Mouse (Mus musculus) olfactory bulb, adult 2 months (tissue): ENCODE measurements around the gene Ndufa13. TPM values are rescaled to one million over a fixed set of nuclear protein-coding genes. Genes with fewer than 3 reads are reported as not detected.

Source experiments
- H3K27ac ChIP-seq: fragments of 200-500 bp; 2 replicates; pipeline ENCODE4 v1.5.1; 2012; ENCODE audit warnings: low read depth, low read length; ENCODE audit not compliant: insufficient read depth
- H3K4me1 ChIP-seq: fragments of 200-500 bp; 2 replicates; pipeline ENCODE4 v1.6.1; 2012; ENCODE audit warnings: low read length; ENCODE audit not compliant: control insufficient read depth, insufficient read depth
- H3K4me3 ChIP-seq: fragments of 200-500 bp; 2 replicates; pipeline ENCODE4 v1.5.1; 2012; ENCODE audit warnings: mild to moderate bottlenecking, low read depth, low read length, moderate library complexity; ENCODE audit not compliant: insufficient read depth
- CTCF ChIP-seq: fragments of 200-500 bp; IDR thresholded peaks from 2 replicates; pipeline ENCODE4 v1.5.1; 2012; ENCODE audit warnings: low read depth, mild to moderate bottlenecking, low read length, moderate library complexity; ENCODE audit not compliant: insufficient read depth
- POLR2A ChIP-seq: fragments of 200-500 bp; IDR thresholded peaks from 2 replicates; pipeline ENCODE4 v1.6.1; 2012; ENCODE audit warnings: mild to moderate bottlenecking, low read depth, low read length, moderate library complexity; ENCODE audit not compliant: insufficient read depth
- WGBS: fragments of 180-500 bp; shearing (Covaris S2); methylation state at CpG from one replicate; pipeline ENCODE4 v1.1.7; 2018; 5-methylcytosine and 5-hydroxymethylcytosine counted together
- polyA plus RNA-seq: library from polyadenylated mRNA; stranded (reverse); fragments of >200 nt; gene quantifications from 2 replicates; pipeline ENCODE4 v1.2.4, GENCODE M21; 2012; ENCODE audit warnings: low replicate concordance; ENCODE audit not compliant: missing spikeins, insufficient read depth, insufficient read length

Ndufa13 gene
- polyA plus RNA-seq, 1 experiment = not detected

- Histone ChIP-seq H3K4me3 (no peak overlapping the region), H3K4me1 (peaks cover 3% of the 10 kb centered on the region; the same call in 1 of the 2 replicates), H3K27ac (no peak overlapping the region)
- WGBS = 72% methylated on average over 5 of the region's 5 CpGs
- TF ChIP-seq CTCF (no peak), POLR2A (no peak)
Observed at GRCm38 (mm10) chr8:69863387-69864020, 38.9 kb downstream of the Ndufa13 start.

GRCm38 (mm10) chr8:69861251-69861650 lies 41.1 kb downstream of the Ndufa13 start:
- H3K4me1 ChIP-seq = peaks cover 3% of the 10 kb centered on the region; the same call in 1 of the 2 replicates
- H3K27ac ChIP-seq = no peak overlapping the region
- 84% methylated on average over 2 of the region's 2 CpGs for WGBS
- no peak for TF ChIP-seq CTCF
- TF ChIP-seq POLR2A = no peak
- no peak overlapping the region for H3K4me3 ChIP-seq

- Histone ChIP-seq H3K4me1 (peaks cover 3% of the 10 kb centered on the region; the same call in 1 of the 2 replicates), H3K4me3 (no peak overlapping the region), H3K27ac (no peak overlapping the region)
- 69% methylated on average over 4 of the region's 4 CpGs for WGBS
- no peak for TF ChIP-seq POLR2A
- TF ChIP-seq CTCF = no peak
Observed at GRCm38 (mm10) chr8:69860807-69861206, 41.6 kb downstream of the Ndufa13 start.

- peaks cover 8% of the 10 kb centered on the region for H3K4me1 ChIP-seq
- TF ChIP-seq CTCF (no peak), POLR2A (no peak)
- H3K27ac ChIP-seq = no peak overlapping the region
- WGBS = 94% methylated on average over 10 of the region's 10 CpGs
- H3K4me3 ChIP-seq = no peak overlapping the region
Observed at GRCm38 (mm10) chr8:69853869-69854268, 48.5 kb downstream of the Ndufa13 start.

- no peak for TF ChIP-seq CTCF
- TF ChIP-seq POLR2A = no peak
- Histone ChIP-seq H3K4me3 (no peak overlapping the region), H3K4me1 (peaks cover 8% of the 10 kb centered on the region), H3K27ac (no peak overlapping the region)
- WGBS = 77% methylated on average over 7 of the region's 7 CpGs
Observed at GRCm38 (mm10) chr8:69850926-69851506, 51.3 kb downstream of the Ndufa13 start.

- H3K27ac ChIP-seq = no peak overlapping the region
- no peak for TF ChIP-seq CTCF
- no peak for TF ChIP-seq POLR2A
- H3K4me3 ChIP-seq = no peak overlapping the region
- WGBS = 49% methylated on average over 3 of the region's 3 CpGs
- peaks cover 8% of the 10 kb centered on the region for H3K4me1 ChIP-seq
Observed at GRCm38 (mm10) chr8:69849899-69850298, 52.5 kb downstream of the Ndufa13 start.

GRCm38 (mm10) chr8:69848951-69849350 lies 53.4 kb downstream of the Ndufa13 start:
- H3K27ac ChIP-seq = no peak overlapping the region
- WGBS = 87% methylated on average over 8 of the region's 8 CpGs
- H3K4me3 ChIP-seq = no peak overlapping the region
- TF ChIP-seq POLR2A (no peak), CTCF (no peak)
- peaks cover 8% of the 10 kb centered on the region for H3K4me1 ChIP-seq

GRCm38 (mm10) chr8:69847167-69848065 lies 54.9 kb downstream of the Ndufa13 start:
- Histone ChIP-seq H3K4me3 (no peak overlapping the region), H3K4me1 (peaks cover 8% of the 10 kb centered on the region), H3K27ac (no peak overlapping the region)
- WGBS = 84% methylated on average over 3 of the region's 3 CpGs
- TF ChIP-seq POLR2A (no peak), CTCF (no peak)

Other genes with a start within 250 kb of the Ndufa13 start
- gene Zfp964, start 248.1 kb downstream of the Ndufa13 start, polyA plus RNA-seq = not detected in 2 replicates
- gene Zfp869, start 191.8 kb downstream of the Ndufa13 start, polyA plus RNA-seq = not detected in 2 replicates
- gene Zfp963, start 152.6 kb downstream of the Ndufa13 start, polyA plus RNA-seq = not detected in 2 replicates
- gene Gm20422, start 127.7 kb downstream of the Ndufa13 start, polyA plus RNA-seq = not detected in 2 replicates
- gene Atp13a1, start 111.4 kb downstream of the Ndufa13 start, polyA plus RNA-seq = not detected in 2 replicates
- gene Zfp866, start 111.4 kb downstream of the Ndufa13 start, polyA plus RNA-seq = not detected in 2 replicates
- gene Gmip, start 93.9 kb downstream of the Ndufa13 start, polyA plus RNA-seq = not detected in 2 replicates
- not detected in 2 replicates for gene Lpar2, start 80.1 kb downstream of the Ndufa13 start, polyA plus RNA-seq
- gene Pbx4, start 70.1 kb downstream of the Ndufa13 start, polyA plus RNA-seq = not detected in 2 replicates
- gene Cilp2, start 14.9 kb downstream of the Ndufa13 start, polyA plus RNA-seq = not detected in 2 replicates
- gene Tssk6, start 374 bp downstream of the Ndufa13 start, polyA plus RNA-seq = not detected in 2 replicates
- gene Yjefn3, start 154 bp upstream of the Ndufa13 start, polyA plus RNA-seq = not detected in 2 replicates
- gene Gatad2a, start 93.8 kb upstream of the Ndufa13 start, polyA plus RNA-seq = not detected in 2 replicates
- gene Mau2, start 140.2 kb upstream of the Ndufa13 start, polyA plus RNA-seq = not detected in 2 replicates
- gene Sugp1, start 140.3 kb upstream of the Ndufa13 start, polyA plus RNA-seq = not detected in 2 replicates
- gene Tm6sf2, start 170.4 kb upstream of the Ndufa13 start, polyA plus RNA-seq = not detected in 2 replicates
- not detected in 2 replicates for gene Hapln4, start 180.9 kb upstream of the Ndufa13 start, polyA plus RNA-seq
- 84.7 TPM in 1 of 2 replicates, not detected in the other for gene Ncan, start 218.3 kb upstream of the Ndufa13 start, polyA plus RNA-seq
- not detected in 2 replicates for gene Nr2c2ap, start 228.8 kb upstream of the Ndufa13 start, polyA plus RNA-seq
- gene Rfxank, start 236.6 kb upstream of the Ndufa13 start, polyA plus RNA-seq = not detected in 2 replicates
- gene Borcs8, start 236.9 kb upstream of the Ndufa13 start, polyA plus RNA-seq = not detected in 2 replicates
- not detected in 2 replicates for gene Mef2b, start 237.2 kb upstream of the Ndufa13 start, polyA plus RNA-seq